Mouse (Mus musculus) frontal cortex, postnatal 14 days (tissue): Measurements from ENCODE around the gene Gnrhr.
A peak's percentile ranks its signal among the peaks of the same experiment; 100 is the strongest.

Source experiments
- DNase-seq, 2 experiments: peaks; one replicate each; pipeline ENCODE4 v3.0.0; 2022; ENCODE audit warnings: low spot score in 2 of 2

Gene Gnrhr

DNA sequence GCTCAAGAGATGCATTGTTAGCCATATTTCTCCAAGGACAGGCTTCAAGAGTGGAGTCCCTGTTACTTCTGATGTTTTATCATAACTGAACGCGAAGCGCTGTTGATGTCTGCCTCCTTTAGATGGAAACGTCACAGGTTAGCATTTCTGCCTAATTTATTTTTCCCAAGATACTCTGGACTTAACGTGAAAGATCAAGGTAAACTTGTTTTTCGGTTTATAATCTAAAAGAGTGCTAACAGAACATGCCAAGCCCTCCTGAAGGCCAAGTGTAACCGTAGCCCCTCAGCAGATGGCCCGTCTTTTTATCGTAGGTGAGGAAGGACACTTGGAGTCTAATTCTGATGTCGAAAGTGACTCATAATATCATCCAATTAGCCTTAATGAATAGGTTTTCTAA is at the start of gene Gnrhr:
Gene Gnrhr, minus strand, starts transcription at position 101 of the 400 bp plus-strand sequence.
- DNase-seq = no peak

DNA sequence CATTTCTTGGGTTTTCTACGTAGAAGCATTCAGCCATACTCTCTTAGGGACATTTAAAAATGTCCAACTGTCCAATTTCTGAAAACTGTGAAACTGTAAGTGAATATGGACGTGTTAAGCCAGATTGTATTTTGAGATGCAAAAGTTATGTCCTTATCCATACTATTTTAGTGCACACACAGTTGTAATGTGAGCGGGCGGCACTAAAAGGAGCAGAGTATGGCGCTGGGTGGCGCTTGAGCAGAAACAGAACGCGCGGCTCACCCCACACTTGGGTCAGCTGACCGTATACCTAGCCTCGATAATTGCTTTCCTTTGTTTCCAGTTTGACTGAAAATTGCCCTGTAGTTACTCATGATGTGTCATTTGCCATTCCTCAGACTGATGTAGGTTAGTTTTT is 48.9 kb upstream of the Gnrhr start:
- DNase-seq = no peak

DNA sequence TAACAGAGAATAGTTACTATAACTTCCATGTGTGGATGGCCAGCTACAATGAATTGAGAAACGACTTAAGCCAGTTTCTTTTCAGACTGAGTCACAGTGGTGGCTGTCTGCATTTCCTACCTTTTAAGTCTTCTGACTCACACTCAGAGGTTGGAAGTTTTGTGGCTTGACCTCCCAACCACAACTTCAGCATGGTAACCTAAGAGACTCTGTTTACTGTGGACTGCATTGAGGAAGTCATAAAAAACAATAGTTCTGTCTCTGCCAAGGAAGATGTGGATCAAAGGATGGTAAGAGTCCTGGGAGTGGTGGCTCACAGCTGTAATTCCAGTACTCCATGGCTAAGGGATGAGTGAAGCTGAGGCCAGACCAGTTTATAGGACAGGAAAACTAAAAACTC is 47.2 kb upstream of the Gnrhr start:
- no peak for DNase-seq

DNA sequence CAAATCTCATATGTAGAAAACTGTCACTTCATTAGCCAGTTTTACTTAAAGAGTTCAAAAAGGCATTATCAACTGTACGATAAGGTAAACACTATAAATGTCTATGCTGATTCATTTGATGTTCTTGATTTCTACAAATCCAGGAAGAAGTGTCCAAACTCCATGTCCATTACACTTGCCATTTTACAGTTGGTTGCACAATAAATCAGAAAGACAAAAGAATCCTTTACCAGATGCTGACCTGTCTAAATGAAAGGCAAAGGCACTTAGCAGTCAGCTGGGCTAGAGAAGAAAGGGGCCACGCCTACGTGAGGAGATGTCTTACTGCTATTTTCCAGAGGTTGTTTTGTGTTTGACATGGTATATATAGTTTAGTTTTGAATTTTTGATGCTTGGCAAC is 46.6 kb upstream of the Gnrhr start:
- DNase-seq = no peak

DNA sequence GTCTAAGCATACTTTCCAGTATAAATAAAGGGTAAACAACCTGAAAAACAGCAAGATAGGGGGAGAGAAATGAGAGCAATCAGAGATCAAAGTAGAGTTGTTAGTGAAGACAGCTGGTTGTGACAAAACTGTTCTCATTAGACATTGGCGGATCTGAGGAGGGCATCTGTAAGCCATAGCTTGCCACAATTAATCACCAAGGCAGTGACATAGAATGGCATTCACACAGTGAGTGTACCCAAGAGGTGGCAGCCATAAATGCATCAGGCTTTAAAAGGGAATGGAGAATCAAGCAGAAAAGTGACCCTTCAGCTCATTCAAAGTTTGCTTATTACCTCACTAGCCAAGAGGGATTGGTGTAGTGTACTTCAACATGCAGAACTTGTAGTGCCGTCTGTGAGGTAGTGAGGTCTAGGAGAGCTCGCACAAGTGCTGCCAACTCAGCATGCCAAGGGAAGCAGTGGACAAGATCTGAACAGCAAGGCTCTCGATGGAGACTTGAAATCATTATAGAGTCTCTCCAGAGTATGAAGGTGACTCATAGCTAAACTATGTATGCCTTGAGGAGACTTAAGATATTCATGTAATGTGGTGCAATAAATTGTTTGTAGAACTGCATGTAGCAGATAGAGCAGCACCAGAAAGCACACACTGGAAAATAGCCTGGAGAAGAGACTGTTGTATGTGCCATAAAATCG is 29.6 kb upstream of the Gnrhr start:
- no peak for DNase-seq

DNA sequence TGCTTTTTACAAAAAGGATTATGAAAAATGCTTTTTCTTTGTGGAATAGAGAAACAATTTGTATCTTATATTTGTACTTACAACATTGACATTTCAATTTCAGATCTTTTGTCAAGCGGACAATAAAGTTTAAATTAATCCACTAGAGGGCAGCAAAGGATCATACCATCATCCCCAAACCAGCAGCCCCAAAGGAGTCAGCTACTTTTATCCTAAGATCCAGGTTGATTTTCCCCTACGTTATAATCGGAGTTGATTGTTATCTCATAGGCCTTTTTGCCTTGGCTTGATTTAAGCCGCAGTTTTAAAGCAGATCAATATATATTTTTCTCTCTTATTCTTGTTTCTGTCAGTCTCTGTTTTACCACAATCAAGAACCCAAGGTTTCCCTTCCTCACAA is 6.3 kb downstream of the Gnrhr start:
- no peak for DNase-seq

DNA sequence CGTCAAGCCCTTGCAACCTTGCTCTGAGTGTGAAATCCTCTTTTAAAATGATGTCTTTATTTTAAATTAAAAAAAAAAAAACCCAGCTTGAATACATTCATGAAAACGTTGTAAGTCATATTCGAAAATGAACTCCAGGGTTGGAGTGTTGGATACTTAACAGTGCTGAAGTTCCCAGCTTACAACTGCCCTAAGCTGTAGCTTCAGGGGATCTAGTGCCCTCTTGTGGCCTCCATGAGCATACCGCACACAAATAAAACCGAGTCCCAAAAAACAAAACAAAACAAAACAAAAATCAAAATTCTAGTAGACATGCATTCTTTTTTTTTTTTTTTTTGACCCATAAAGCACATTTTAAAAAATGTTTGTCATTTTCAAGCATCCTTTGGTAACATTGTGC is 6.9 kb downstream of the Gnrhr start:
- no peak for DNase-seq

DNA sequence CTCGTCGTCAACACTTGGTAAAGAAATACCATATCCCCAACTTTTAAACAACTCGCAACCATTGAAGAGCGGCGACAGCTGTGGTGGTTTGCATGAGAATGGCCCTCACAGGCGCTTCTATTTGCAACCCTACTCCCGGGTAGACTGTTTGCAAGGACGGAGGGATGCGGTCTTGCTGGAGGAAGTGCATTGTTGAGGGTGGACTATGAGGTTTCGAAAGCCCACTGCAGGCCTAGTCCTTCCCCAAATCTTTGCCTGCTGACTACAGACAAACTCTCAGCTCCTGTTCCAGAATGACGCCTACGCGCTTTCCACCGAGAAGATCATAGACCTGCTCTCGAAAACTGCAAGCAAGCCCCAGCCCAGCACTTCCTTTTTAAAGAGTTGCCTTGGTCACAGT is 7.4 kb downstream of the Gnrhr start:
- no peak for DNase-seq

DNA sequence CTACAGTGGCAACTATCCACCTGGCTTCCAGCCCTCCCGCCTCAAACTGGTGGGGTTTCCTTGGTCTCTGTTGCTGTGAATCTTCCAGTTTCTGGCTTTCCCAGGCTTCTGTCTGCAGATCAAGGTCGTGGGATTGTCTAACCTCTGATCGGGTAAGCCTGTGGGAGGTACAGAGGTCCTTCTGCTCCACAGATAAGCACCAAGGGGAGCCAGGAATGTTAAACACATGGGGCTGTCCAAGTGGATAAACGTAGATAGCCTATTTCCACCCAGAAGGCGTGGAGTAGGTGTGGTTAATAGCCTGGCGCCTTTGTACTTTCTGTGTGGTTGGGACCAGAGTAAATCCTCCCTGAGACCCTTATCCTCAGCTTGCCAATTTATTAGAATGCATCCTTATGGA is 10.3 kb downstream of the Gnrhr start:
- DNase-seq = no peak

DNA sequence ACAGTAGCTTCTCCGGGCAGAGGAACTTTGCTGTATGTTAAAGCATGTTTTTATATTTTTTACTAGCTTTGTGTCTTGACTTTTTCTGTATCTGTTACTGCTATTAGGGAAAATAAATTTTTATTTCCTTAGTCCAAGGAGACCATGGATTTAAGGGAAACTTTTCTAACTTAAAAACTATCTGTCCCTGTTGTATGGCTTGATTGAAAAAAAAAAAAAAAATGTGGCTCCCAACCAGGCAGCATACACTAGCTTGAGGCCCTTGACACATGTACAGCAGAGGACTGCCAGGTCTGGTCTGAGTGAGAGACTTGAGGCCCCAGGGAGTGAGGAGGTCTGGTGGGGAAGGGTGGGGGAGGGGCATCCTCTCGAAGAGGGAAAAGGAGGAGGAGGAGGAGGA is 23.9 kb downstream of the Gnrhr start:
- no peak for DNase-seq

DNA sequence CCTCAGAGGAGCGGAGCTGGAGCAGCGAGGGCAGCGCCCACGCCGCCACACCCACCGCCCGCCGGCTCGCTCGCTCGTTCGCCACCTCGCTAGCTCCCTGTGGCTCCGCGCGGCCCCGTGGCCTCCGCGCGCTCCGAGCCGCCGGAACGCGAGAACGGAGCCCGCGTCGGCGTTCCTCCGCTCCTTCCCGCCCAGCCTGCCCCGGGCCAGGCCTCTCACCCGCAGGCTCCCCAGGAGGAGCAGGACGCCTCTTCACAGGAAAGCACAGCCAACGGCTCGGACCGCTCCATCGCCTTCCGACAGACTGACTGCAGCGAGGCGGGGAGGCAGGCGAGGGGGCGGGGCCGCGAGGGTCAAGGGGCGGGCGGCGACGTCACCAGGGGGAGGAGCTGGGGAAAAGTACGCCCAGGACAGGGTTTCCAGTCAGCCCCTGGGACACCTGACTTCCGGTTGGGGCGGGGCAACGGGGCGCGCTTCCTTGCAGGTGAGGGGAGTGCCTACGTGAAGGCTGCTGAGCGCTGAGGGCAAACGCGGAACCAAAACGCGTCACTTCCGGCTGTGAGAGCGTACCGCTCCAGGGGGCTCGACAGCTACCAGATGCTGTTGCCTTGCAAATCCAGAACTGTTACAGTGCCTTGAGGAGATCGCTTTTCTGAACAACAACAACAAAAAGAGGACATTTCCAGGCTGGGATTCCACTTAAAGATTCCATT is 25.1 kb downstream of the Gnrhr start, which contains the start of gene Uba6:
Gene Uba6, minus strand, starts transcription at position 355 of the 713 bp plus-strand sequence.
- DNase-seq = peak; percentile 98

DNA sequence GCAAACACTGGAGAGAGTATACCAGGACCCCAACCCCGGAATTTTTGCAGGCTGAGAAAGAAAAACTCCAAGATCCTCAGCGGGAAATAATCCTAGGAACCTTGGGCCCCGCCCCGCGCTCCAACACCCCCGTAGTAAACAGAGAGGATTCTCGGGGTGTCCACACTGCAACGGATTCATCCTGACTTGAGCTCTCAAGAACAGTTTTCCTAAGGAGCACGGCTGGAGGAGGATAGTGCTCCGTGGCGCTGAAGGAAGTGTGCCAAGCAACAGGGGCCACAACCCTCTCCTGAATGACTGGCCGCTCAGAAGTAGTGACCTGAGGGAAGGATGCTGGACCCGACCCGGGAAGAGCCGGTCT is 25.6 kb downstream of the Gnrhr start:
- DNase-seq = peak in 1 of 2 experiments; percentile 22
